Mouse (Mus musculus) forebrain, embryonic 16.5 days (tissue): ENCODE measurements around the gene Lyrm9. TPM values are rescaled to one million over a fixed set of nuclear protein-coding genes. Genes with fewer than 3 reads are reported as not detected.

ENCODE experiments used
- ATAC-seq: fragments of 200-750 bp; cut with Nextera tagmentation; 2 replicates; pipeline ENCODE4 v1.8.0; 2017; ENCODE audit warnings: mild to moderate bottlenecking, moderate library complexity
- H3K27ac ChIP-seq: fragments of 300-500 bp; sonication (generic); 2 replicates; pipeline ENCODE4 v1.5.1; 2014; ENCODE audit warnings: low read length, control low read depth
- H3K27me3 ChIP-seq: fragments of 300-500 bp; sonication (generic); replicated peaks from 2 replicates; pipeline ENCODE4 v1.6.1; 2014; ENCODE audit warnings: low read length; ENCODE audit not compliant: control insufficient read depth, insufficient read depth
- H3K36me3 ChIP-seq: fragments of 300-500 bp; sonication (generic); 2 replicates; pipeline ENCODE4 v1.6.1; 2014; ENCODE audit not compliant: control insufficient read depth, insufficient read depth
- H3K4me1 ChIP-seq: fragments of 300-500 bp; sonication (generic); replicated peaks from 2 replicates; pipeline ENCODE4 v1.6.1; 2014; ENCODE audit warnings: low read length; ENCODE audit not compliant: control insufficient read depth, insufficient read depth
- H3K4me2 ChIP-seq: fragments of 300-500 bp; sonication (generic); 2 replicates; pipeline ENCODE4 v1.6.1; 2014; ENCODE audit warnings: mild to moderate bottlenecking, low read length, control low read depth
- H3K4me3 ChIP-seq: fragments of 300-500 bp; sonication (generic); replicated peaks from 2 replicates; pipeline ENCODE4 v1.5.1; 2014; ENCODE audit warnings: mild to moderate bottlenecking, low read length, control low read depth
- H3K9ac ChIP-seq: fragments of 300-500 bp; sonication (generic); replicated peaks from 2 replicates; pipeline ENCODE4 v1.6.1; 2014; ENCODE audit warnings: low read depth, low read length, control low read depth
- H3K9me3 ChIP-seq: fragments of 300-500 bp; sonication (generic); 2 replicates; pipeline ENCODE4 v1.6.1; 2016; ENCODE audit warnings: low read length; ENCODE audit not compliant: control insufficient read depth
- WGBS: fragments of 180-500 bp; shearing (Covaris S2); extraction: QIAGEN DNeasy Blood & Tissue Kit; methylation state at CpG from one replicate; pipeline ENCODE4 v1.1.7; 2014; 5-methylcytosine and 5-hydroxymethylcytosine counted together
- polyA plus RNA-seq: library from polyadenylated mRNA; unstranded; fragments of >200 nt; fragmentation: Nextera tagmentation; extraction: Ambion mirVana; gene quantifications from 2 replicates; pipeline ENCODE4 v1.2.1, GENCODE M21; 2015

Gene Lyrm9
- polyA plus RNA-seq, 1 experiment from 2014 or later, result 29.8 TPM

GRCm38 (mm10) chr11:78828386-78828785 is 2.0 kb downstream of the Lyrm9 start:
- Histone ChIP-seq H3K36me3 (no peaks in the 10 kb centered on the region), H3K4me3 (no peak overlapping the region), H3K27ac (no peak overlapping the region), H3K4me2 (no peak overlapping the region), H3K9ac (no peak overlapping the region), H3K9me3 (no peaks in the 10 kb centered on the region), H3K4me1 (peaks cover 34% of the 10 kb centered on the region), H3K27me3 (peaks cover 5% of the 10 kb centered on the region; the same call in 1 of the 2 replicates)
- 41% methylated on average over 2 of the region's 2 CpGs for WGBS
- no peak for ATAC-seq

GRCm38 (mm10) chr11:78829373-78829772 is 3.0 kb downstream of the Lyrm9 start:
- Histone ChIP-seq H3K4me1 (peaks cover 32% of the 10 kb centered on the region), H3K27ac (no peak overlapping the region), H3K4me3 (no peak overlapping the region), H3K4me2 (no peak overlapping the region), H3K36me3 (no peaks in the 10 kb centered on the region), H3K9ac (no peak overlapping the region), H3K9me3 (no peaks in the 10 kb centered on the region), H3K27me3 (peaks cover 5% of the 10 kb centered on the region; the same call in 1 of the 2 replicates)
- no peak for ATAC-seq
- WGBS, result 14% methylated on average over 6 of the region's 6 CpGs

DNA sequence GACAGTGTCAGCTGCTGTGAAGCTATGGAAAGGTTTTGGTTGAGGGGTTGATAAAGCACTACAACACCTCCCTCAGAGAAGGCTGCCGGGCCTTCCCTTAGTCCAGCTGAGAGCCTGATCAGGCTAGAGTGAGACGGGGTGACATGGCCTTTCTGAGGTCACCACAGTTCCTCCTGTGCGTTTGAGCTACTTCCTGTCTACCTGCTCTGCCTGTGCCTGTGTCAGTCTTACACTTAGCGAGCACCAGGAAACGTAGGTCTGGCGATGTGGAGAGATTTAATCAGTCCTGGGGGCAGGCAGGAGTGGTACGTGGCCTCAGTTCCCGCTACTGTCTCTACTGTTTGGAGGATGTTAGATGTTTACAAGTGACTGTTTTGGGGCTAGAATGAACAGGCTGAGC is 3.8 kb downstream of the Lyrm9 start:
- no peak overlapping the region for H3K27ac ChIP-seq
- no peak for ATAC-seq
- no peak overlapping the region for H3K4me2 ChIP-seq
- WGBS, result 72% methylated on average over 8 of the region's 8 CpGs
- no peak overlapping the region for H3K4me3 ChIP-seq
- H3K4me1 ChIP-seq, result peaks cover 32% of the 10 kb centered on the region
- peaks cover 5% of the 10 kb centered on the region; the same call in 1 of the 2 replicates for H3K27me3 ChIP-seq
- no peak overlapping the region for H3K9ac ChIP-seq
- H3K9me3 ChIP-seq, result no peaks in the 10 kb centered on the region
- H3K36me3 ChIP-seq, result no peaks in the 10 kb centered on the region

GRCm38 (mm10) chr11:78831716-78832115 is 5.3 kb downstream of the Lyrm9 start:
- 50% methylated on average over 4 of the region's 4 CpGs for WGBS
- ATAC-seq, result peak; percentile 70
- no peak overlapping the region for H3K4me3 ChIP-seq
- H3K4me2 ChIP-seq, result no peak overlapping the region
- no peaks in the 10 kb centered on the region for H3K9me3 ChIP-seq
- no peaks in the 10 kb centered on the region for H3K36me3 ChIP-seq
- H3K27me3 ChIP-seq, result peaks cover 5% of the 10 kb centered on the region; the same call in 1 of the 2 replicates
- H3K4me1 ChIP-seq, result peaks cover 26% of the 10 kb centered on the region
- H3K27ac ChIP-seq, result no peak overlapping the region
- no peak overlapping the region for H3K9ac ChIP-seq

DNA sequence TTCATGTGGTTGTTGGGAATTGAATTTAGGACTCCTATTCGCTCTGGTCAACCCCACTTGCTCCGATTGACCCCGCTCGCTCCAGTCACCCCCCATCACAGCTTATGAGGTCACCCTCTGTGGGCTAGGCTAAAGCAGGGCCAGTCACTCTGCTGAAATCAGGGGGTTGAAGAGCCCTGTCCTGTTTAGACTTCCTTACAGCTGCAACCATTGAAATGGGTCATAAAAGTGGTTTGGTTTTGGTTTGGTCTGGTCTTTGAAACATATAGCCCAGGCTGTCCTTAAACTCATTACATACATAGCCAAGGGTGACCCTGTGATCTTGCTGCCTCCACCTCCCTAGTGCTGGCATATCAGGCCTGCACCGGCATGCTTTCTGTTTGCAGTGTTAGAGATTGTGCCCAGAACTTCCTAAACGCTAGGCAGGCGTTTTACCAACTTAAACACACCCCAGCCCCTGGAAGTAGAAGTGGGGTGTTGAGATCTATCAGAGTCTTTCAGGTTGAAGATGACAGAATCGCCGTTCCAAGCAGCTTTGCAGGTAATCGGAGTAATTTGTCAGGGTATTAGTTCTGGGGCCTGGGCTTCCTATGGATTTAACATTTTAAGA is 5.8 kb downstream of the Lyrm9 start:
- 89% methylated on average over 10 of the region's 10 CpGs for WGBS
- no peak overlapping the region for H3K9ac ChIP-seq
- H3K9me3 ChIP-seq, result no peaks in the 10 kb centered on the region
- H3K27me3 ChIP-seq, result peaks cover 5% of the 10 kb centered on the region; the same call in 1 of the 2 replicates
- H3K4me3 ChIP-seq, result no peak overlapping the region
- peaks cover 22% of the 10 kb centered on the region for H3K4me1 ChIP-seq
- H3K4me2 ChIP-seq, result no peak overlapping the region
- no peak for ATAC-seq
- no peak overlapping the region for H3K27ac ChIP-seq
- H3K36me3 ChIP-seq, result no peaks in the 10 kb centered on the region

DNA sequence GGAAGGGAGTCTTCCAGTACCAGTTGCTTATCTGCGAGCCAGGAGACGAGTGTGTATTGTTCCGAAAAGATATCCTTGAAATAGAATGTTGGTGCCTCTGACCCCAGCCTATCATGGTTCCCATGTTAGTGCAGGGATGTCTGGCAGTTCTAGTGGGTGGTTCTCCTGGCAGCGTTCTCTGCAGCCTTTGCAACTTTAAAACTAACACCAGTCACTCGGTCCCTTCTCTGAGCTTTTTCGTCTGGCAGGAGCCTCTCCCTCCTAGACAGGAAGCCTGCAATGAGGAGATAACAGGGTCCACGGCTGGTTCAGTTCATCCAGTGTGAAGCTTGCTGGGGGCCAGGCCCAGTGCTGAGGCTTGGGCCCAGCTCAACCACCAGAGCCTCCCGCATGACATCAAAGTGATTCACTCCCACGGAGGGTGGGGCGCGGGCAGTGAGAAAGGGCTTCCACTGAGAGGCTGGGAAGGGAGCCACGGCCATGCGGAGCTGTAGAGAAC is 6.5 kb downstream of the Lyrm9 start:
- WGBS, result 81% methylated on average over 13 of the region's 13 CpGs
- Histone ChIP-seq H3K9ac (no peak overlapping the region), H3K4me3 (no peak overlapping the region), H3K36me3 (no peaks in the 10 kb centered on the region), H3K27me3 (peaks cover 5% of the 10 kb centered on the region; the same call in 1 of the 2 replicates), H3K27ac (no peak overlapping the region), H3K9me3 (no peaks in the 10 kb centered on the region), H3K4me2 (no peak overlapping the region), H3K4me1 (peaks cover 16% of the 10 kb centered on the region)
- ATAC-seq, result no peak

- H3K9ac ChIP-seq, result no peak overlapping the region
- H3K27me3 ChIP-seq, result no peaks in the 10 kb centered on the region
- H3K36me3 ChIP-seq, result peaks cover 4% of the 10 kb centered on the region
- WGBS, result 88% methylated on average over 4 of the region's 4 CpGs
- H3K4me3 ChIP-seq, result no peak overlapping the region
- no peak overlapping the region for H3K27ac ChIP-seq
- H3K4me1 ChIP-seq, result peaks cover 13% of the 10 kb centered on the region
- peaks cover 4% of the 10 kb centered on the region; the same call in 1 of the 2 replicates for H3K9me3 ChIP-seq
- no peak for ATAC-seq
- no peak overlapping the region for H3K4me2 ChIP-seq
Observed at GRCm38 (mm10) chr11:78836486-78836885, 10.1 kb downstream of the Lyrm9 start.

DNA sequence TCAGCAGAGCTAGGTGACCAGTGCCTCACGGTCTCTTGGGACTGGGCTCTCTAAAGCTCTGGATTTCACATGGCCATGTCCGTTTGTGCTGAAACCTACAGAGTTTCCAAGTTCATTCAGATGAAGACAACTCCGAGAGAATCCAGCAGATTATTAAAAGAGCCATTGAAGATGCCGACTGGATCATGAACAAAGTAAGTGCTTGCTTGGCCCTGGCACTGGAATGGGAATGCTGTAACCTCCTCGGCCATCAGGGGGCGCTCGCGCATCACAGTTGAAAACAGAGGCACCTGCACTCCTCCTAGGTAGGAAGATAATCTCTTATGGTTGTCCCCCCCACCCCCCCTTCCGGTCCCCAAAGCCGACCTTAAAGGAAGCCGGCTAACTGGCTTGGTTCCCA is 11.6 kb downstream of the Lyrm9 start:
- Histone ChIP-seq H3K4me3 (no peak overlapping the region), H3K36me3 (peaks cover 4% of the 10 kb centered on the region), H3K27ac (no peak overlapping the region), H3K9ac (no peak overlapping the region), H3K27me3 (no peaks in the 10 kb centered on the region), H3K4me2 (no peak overlapping the region), H3K9me3 (peaks cover 4% of the 10 kb centered on the region; the same call in 1 of the 2 replicates), H3K4me1 (peaks cover 7% of the 10 kb centered on the region; the same call in 1 of the 2 replicates)
- no peak for ATAC-seq
- 8% methylated on average over 11 of the region's 11 CpGs for WGBS

DNA sequence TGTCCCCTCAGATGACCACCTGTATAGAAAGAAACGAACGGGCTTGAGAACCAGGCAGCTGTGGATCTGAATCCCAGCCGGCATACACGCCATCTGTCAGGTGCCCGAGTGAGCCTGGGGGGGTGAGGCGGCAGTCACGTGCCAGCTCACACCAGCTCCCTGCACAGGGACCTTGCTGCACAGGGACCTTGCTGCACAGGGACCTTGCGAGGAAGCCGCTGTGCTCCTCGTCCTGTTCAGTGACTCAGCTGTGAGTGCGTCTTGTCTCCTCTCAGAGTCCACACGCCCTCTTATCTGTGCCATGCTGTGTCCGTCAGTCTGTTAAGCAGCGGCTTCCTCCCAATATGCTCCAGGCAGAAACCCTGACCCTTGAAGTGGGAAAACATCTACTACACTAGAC is 13.1 kb downstream of the Lyrm9 start:
- Histone ChIP-seq H3K4me1 (peaks cover 7% of the 10 kb centered on the region; the same call in 1 of the 2 replicates), H3K4me2 (no peak overlapping the region), H3K27ac (no peak overlapping the region), H3K27me3 (no peaks in the 10 kb centered on the region), H3K9me3 (peaks cover 4% of the 10 kb centered on the region; the same call in 1 of the 2 replicates), H3K36me3 (peaks cover 4% of the 10 kb centered on the region), H3K4me3 (no peak overlapping the region), H3K9ac (no peak overlapping the region)
- WGBS, result 68% methylated on average over 14 of the region's 14 CpGs
- ATAC-seq, result no peak
